In genomic region chr15:27859115-27859514, GRCm38 (mm10) we compare ENCODE assay signal across 19 mouse cellular contexts.
DNase-seq lines count a peak whose midpoint lies in the region; ATAC-seq and TF ChIP-seq lines count a peak whose summit lies in the region.
"Had no signal": no experiment of that assay in that cellular context is flagged by ENCODE, and none has a peak within 500 bp of the region (broad histone marks: within the 10 kb centered on the region; RNA-seq: fewer than 3 reads in every experiment).

No protein-coding gene starts in this region.

- WGBS in kidney, adult 2 months = 59% methylated on average over 6 of the region's 6 CpGs
- WGBS in kidney, embryonic 16.5 days = 71% methylated on average over 6 of the region's 6 CpGs
- WGBS in lung, embryonic 16.5 days = 48% methylated on average over 6 of the region's 6 CpGs

- TF ChIP-seq POLR2A in kidney, adult 2 months (IDR thresholded peaks at IDR 0.05; ENCODE audit: low read depth, low read length) = no peak

- no peak for DNase-seq in frontal cortex, postnatal 14 days (ENCODE audit: low spot score in 2 of 2)
- peak; percentile 38 for DNase-seq in kidney, adult 2 months
- no peak for DNase-seq in lung, postnatal 25 days (ENCODE audit: low spot score)
- peak; percentile 50 for DNase-seq in naive thymus-derived CD4-positive, alpha-beta T cell, adult 2 months (ENCODE audit: low read depth)
- DNase-seq in frontal cortex, postnatal 36 days (ENCODE audit: low spot score in 2 of 2) = no peak
- DNase-seq: adrenal gland, postnatal 25 days; liver, embryonic 13.5 days; lung, postnatal 4 days had no signal

- H3K27ac ChIP-seq in kidney, adult 2 months (ENCODE audit: insufficient read depth, low read depth, low read length) = no peak overlapping the region
- no peak overlapping the region for H3K27ac ChIP-seq in kidney, embryonic 16.5 days (ENCODE audit: low read length)
- no peak overlapping the region for H3K27ac ChIP-seq in lung, embryonic 16.5 days (ENCODE audit: low read length)
- H3K27ac ChIP-seq: embryonic facial prominence, embryonic 10.5 days; forebrain, embryonic 13.5 days; hindbrain, embryonic 14.5 days; intestine, embryonic 15.5 days; liver, embryonic 13.5 days; midbrain, embryonic 10.5 days; neural tube, embryonic 12.5 days; stomach, postnatal 0 days had no signal

- no peak overlapping the region for H3K4me2 ChIP-seq in kidney, embryonic 16.5 days (replicated peaks; ENCODE audit: low read depth, low read length)
- no peak overlapping the region for H3K4me2 ChIP-seq in lung, embryonic 16.5 days (ENCODE audit: low read depth, low read length)
- H3K4me2 ChIP-seq: forebrain, embryonic 13.5 days; hindbrain, embryonic 14.5 days; intestine, embryonic 15.5 days; liver, embryonic 13.5 days; neural tube, embryonic 12.5 days had no signal

- H3K4me1 ChIP-seq in kidney, adult 2 months (ENCODE audit: control insufficient read depth, insufficient read depth, low read length) = no peaks in the 10 kb centered on the region
- H3K4me1 ChIP-seq in kidney, embryonic 16.5 days (ENCODE audit: insufficient read depth, low read length) = no peaks in the 10 kb centered on the region
- peaks cover 13% of the 10 kb centered on the region for H3K4me1 ChIP-seq in lung, embryonic 16.5 days (replicated peaks; ENCODE audit: control insufficient read depth, insufficient read depth, low read length)
- H3K4me1 ChIP-seq: forebrain, embryonic 13.5 days; intestine, embryonic 15.5 days had no signal

- no peak for TF ChIP-seq CTCF in kidney, adult 2 months (conservative IDR thresholded peaks at IDR 0.05; ENCODE audit: insufficient read depth, insufficient read length, low read depth, low read length)

- H3K9ac ChIP-seq in kidney, embryonic 16.5 days (replicated peaks; ENCODE audit: low read length) = no peak overlapping the region
- no peak overlapping the region for H3K9ac ChIP-seq in lung, embryonic 16.5 days (ENCODE audit: low read length)
- H3K9ac ChIP-seq: forebrain, embryonic 13.5 days; hindbrain, embryonic 14.5 days; intestine, embryonic 15.5 days; liver, embryonic 13.5 days; neural tube, embryonic 12.5 days had no signal

- no peak overlapping the region for H3K4me3 ChIP-seq in kidney, adult 2 months (ENCODE audit: insufficient read depth, low read depth, low read length)
- no peak overlapping the region for H3K4me3 ChIP-seq in kidney, embryonic 16.5 days (ENCODE audit: low read length)
- H3K4me3 ChIP-seq in lung, embryonic 16.5 days (ENCODE audit: low read length) = no peak overlapping the region
- H3K4me3 ChIP-seq: embryonic facial prominence, embryonic 10.5 days; forebrain, embryonic 13.5 days; intestine, embryonic 15.5 days; liver, embryonic 13.5 days; midbrain, embryonic 10.5 days; neural tube, embryonic 12.5 days had no signal

- H3K9me3 ChIP-seq in kidney, embryonic 16.5 days (ENCODE audit: low read length) = no peaks in the 10 kb centered on the region
- H3K9me3 ChIP-seq in lung, embryonic 16.5 days (ENCODE audit: control insufficient read depth, low read length) = no peaks in the 10 kb centered on the region
- H3K9me3 ChIP-seq: embryonic facial prominence, embryonic 10.5 days; forebrain, embryonic 13.5 days; intestine, embryonic 15.5 days; liver, embryonic 13.5 days; midbrain, embryonic 10.5 days; neural tube, embryonic 12.5 days had no signal

- ATAC-seq in frontal cortex, adult (ENCODE audit: low TSS enrichment) = 0 out of 2 replicates have a peak, but pooled peaks have one; percentile 8
- ATAC-seq in kidney, embryonic 16.5 days (ENCODE audit: low FRiP score, low TSS enrichment) = no peak
- 0 out of 2 replicates have a peak, but pooled peaks have one; percentile 34 for ATAC-seq in lung, embryonic 16.5 days (ENCODE audit: low read depth)
- ATAC-seq: activated CD4-positive, CD25-positive, alpha-beta regulatory T cell, adult 4 months; forebrain, embryonic 13.5 days had no signal

- H3K36me3 ChIP-seq in kidney, adult 2 months (ENCODE audit: control insufficient read depth, insufficient read depth, low read length) = peaks cover 2% of the 10 kb centered on the region; the same call in 1 of the 2 replicates
- peaks cover 25% of the 10 kb centered on the region for H3K36me3 ChIP-seq in kidney, embryonic 16.5 days (ENCODE audit: insufficient read depth, low read length)
- peaks cover 2% of the 10 kb centered on the region; the same call in 1 of the 2 replicates for H3K36me3 ChIP-seq in lung, embryonic 16.5 days (ENCODE audit: control insufficient read depth, insufficient read depth, low read length)
- H3K36me3 ChIP-seq: intestine, embryonic 15.5 days had no signal

- no peaks in the 10 kb centered on the region for H3K27me3 ChIP-seq in kidney, adult 2 months (replicated peaks; ENCODE audit: control insufficient read depth, insufficient read depth, low read length)
- no peaks in the 10 kb centered on the region for H3K27me3 ChIP-seq in kidney, embryonic 16.5 days (ENCODE audit: insufficient read depth, low read length)
- no peaks in the 10 kb centered on the region for H3K27me3 ChIP-seq in lung, embryonic 16.5 days (ENCODE audit: control insufficient read depth, insufficient read depth, low read depth, low read length)
- H3K27me3 ChIP-seq: forebrain, embryonic 13.5 days; intestine, embryonic 15.5 days; liver, embryonic 13.5 days; neural tube, embryonic 12.5 days had no signal

Comparison
In these comparisons a context has a peak if more than half of its experiments do, and no peak if none do; other contexts are left out.
1. DNase-seq: peak in kidney, adult 2 months (single experiment) and naive thymus-derived CD4-positive, alpha-beta T cell, adult 2 months (single experiment); none in frontal cortex, postnatal 14 days (0 of 2), lung, postnatal 25 days (single experiment) and frontal cortex, postnatal 36 days (0 of 2).